Mouse (Mus musculus): Measurements from ENCODE around the gene Urb2.

DNA sequence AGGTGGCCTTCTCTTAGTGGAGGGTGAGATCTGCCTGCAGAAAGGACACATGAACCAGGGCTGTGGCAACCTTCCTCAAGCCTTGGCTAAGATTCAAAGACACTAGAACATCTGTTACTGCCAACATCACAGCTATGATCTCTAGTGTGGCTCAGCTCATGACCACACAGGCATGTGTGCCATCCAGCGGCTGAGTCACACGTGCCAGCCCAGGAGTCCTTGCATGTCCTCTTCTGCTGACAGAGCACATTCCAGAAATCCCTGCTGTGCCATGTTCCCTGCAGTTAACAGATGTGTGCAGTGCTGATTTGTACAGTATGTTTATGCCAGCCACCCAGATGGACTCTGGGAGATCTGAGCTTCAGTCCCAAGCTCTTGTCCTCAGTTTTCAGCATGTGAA, 21.7 kb upstream of the Urb2 start:
- TF ChIP-seq POLR2A (IDR thresholded peaks at IDR 0.05; ENCODE audit: borderline replicate concordance, control insufficient read depth, low read depth, low read length) (no peak), CTCF (IDR thresholded peaks at IDR 0.05; ENCODE audit: control insufficient read depth, insufficient read depth, low read length) (no peak)

All from bone marrow, adult 2 months (tissue).